Mouse (Mus musculus) erythroblast, embryonic 14.5 days (primary cell): ENCODE results near the gene Cpa4. TPM values are rescaled to one million over a fixed set of nuclear protein-coding genes. Genes with fewer than 3 reads are reported as not detected.

Experiments
- H3K27me3 ChIP-seq: 2 replicates; pipeline ENCODE4 v1.6.1; 2012; ENCODE audit warnings: inconsistent platforms; ENCODE audit not compliant: control insufficient read depth
- H3K36me3 ChIP-seq: 2 replicates; pipeline ENCODE4 v1.6.1; 2012; ENCODE audit warnings: mild to moderate bottlenecking, inconsistent platforms; ENCODE audit not compliant: control insufficient read depth
- H3K4me1 ChIP-seq: 2 replicates; pipeline ENCODE4 v1.6.1; 2012; ENCODE audit warnings: inconsistent platforms; ENCODE audit not compliant: control insufficient read depth
- H3K4me3 ChIP-seq: replicated peaks from 2 replicates; pipeline ENCODE3; 2012; ENCODE audit warnings: moderate library complexity, mild to moderate bottlenecking, inconsistent platforms
- H3K9me3 ChIP-seq: 2 replicates; pipeline ENCODE4 v1.6.1; 2012; ENCODE audit warnings: low read length, inconsistent platforms, mixed read lengths; ENCODE audit not compliant: control insufficient read depth
- GATA1 ChIP-seq: IDR thresholded peaks from 2 replicates; pipeline ENCODE4 v1.6.1; 2012; ENCODE audit warnings: low read length, inconsistent platforms, mixed read lengths
- TAL1 ChIP-seq: IDR thresholded peaks from 3 replicates; pipeline ENCODE4 v1.6.1; 2012; ENCODE audit warnings: low read length, inconsistent platforms, mixed read lengths
- polyA plus RNA-seq: library from polyadenylated mRNA; stranded (reverse); fragments of >175 nt; gene quantifications from 2 replicates; pipeline ENCODE4 v1.2.3, GENCODE M21; 2012

Gene Cpa4
- polyA plus RNA-seq, 1 experiment: not detected

DNA sequence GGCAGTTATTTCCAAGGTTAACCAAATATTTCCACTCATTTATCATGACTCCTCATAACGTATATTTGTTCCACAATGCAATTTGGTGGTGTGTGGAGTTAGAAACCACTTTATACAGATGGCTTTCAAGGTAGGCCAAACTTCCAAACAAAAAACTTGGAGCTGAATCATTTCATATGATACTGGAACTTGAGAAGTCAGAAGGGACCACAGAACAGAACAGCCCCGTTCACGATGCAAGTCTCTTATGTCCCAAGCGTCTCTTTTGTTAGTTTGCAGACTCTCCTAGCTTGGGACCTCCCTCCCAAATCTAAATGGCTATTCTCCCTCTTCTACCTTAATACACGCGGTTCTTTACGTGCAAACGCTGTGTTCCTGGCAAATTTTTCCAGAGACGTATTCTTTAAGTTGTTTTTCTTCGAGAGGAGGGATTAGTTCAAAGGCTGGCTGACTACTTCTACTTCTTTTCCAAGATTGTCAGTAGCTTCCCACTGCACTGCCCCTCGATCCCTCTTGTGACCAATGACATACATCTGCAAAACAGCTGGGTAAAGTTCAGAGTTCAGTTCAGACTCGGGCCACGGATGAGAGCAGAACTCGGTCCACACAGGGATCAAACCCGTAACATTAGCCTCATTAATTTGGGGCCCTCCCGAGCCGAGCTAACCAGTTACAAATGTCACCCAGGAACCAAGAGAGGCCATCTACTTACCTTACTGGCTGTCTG, 8.5 kb downstream of the Cpa4 start:
- Histone ChIP-seq H3K36me3 (no peaks in the 10 kb centered on the region), H3K9me3 (no peaks in the 10 kb centered on the region), H3K27me3 (no peaks in the 10 kb centered on the region), H3K4me3 (no peak overlapping the region), H3K4me1 (no peaks in the 10 kb centered on the region)
- TF ChIP-seq TAL1 (no peak), GATA1 (no peak)

DNA sequence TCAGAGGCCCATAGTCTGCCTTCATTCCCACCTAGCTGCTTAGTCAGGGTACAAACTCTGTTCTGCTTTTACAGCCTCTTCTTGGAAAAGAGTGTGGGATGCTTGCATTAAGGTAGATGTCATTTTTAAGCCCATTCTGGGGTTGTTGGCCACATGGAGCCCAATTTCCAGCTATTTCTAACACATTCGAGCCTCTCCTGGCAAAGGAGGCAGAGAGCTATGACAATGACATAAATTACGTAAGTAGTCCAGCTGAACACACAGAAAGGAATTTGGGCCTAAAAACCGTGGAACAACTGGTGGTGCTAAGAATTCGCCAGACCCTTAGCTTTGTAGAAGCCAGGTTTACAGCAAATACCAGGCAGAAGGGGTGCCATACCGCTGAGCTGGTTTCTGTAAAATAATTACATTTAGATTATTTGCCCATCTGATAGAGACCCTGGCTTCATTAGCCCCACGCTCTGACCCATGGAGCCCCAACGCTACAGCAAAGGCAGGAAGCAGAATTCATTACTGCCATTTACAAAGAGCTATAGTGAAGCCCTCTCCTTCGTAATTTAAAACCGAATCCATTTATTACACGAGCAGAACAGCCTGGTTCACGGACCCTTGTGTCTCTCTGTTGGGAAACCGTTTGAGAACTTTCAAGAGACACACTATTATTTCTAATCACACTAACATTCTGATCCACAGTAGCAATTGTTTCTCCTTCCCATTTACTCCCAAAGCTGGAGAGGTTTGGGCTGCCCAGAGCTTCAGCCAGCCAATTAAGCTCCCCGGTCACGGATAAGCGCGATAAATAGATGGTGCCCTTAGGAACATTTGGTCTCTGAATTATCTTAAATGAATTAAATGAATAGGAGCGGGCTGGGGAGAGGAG, 12.0 kb downstream of the Cpa4 start:
- Histone ChIP-seq H3K36me3 (no peaks in the 10 kb centered on the region), H3K27me3 (no peaks in the 10 kb centered on the region), H3K4me3 (no peak overlapping the region), H3K4me1 (no peaks in the 10 kb centered on the region), H3K9me3 (no peaks in the 10 kb centered on the region)
- TF ChIP-seq TAL1: no peak
- TF ChIP-seq GATA1: no peak

DNA sequence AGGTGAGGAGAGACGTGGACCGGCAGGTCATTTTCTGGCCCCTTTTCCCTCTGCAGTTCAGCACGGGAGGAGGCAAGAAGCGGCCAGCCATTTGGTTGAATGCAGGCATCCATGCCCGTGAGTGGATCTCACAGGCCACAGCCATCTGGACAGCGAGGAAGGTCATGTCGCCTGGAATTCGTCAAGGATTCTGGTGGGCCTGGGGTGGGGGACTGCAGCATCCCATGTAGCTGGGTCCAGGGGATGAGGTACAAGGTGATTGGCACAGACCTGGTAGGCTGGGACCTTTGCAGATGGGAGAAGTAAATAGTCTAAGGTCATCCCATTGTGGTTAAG, 12.6 kb downstream of the Cpa4 start:
- TF ChIP-seq TAL1 (no peak), GATA1 (no peak)
- H3K4me3 ChIP-seq: no peak overlapping the region
- no peaks in the 10 kb centered on the region for H3K9me3 ChIP-seq
- H3K27me3 ChIP-seq: no peaks in the 10 kb centered on the region
- no peaks in the 10 kb centered on the region for H3K4me1 ChIP-seq
- no peaks in the 10 kb centered on the region for H3K36me3 ChIP-seq

DNA sequence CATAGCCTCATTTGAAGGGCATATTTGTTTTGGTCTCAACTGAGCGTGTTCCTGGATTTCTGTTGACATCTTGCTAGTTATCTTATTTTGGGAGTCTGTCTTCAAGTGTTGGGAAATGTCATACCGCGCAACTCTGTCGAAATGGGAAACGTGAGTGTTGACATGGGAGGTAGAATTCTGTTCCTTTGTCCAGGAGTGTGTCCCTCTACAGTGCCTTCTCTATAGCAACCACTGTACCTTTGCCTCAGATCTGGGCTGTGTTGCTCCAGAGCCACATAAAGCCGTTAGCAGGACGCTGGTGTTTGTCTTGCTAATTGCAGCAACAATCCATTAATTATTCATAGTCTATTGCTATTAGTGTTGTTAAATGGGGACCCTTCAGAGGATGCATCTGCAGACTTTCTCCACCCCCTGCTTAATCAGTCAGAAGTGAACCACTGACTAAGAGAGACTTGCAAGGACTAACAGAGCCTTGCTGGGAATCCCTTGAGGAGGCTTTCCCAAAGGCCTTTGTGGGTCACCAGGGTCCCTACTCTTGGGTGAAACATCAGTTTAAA, 18.8 kb downstream of the Cpa4 start:
- no peak overlapping the region for H3K4me3 ChIP-seq
- H3K36me3 ChIP-seq: no peaks in the 10 kb centered on the region

DNA sequence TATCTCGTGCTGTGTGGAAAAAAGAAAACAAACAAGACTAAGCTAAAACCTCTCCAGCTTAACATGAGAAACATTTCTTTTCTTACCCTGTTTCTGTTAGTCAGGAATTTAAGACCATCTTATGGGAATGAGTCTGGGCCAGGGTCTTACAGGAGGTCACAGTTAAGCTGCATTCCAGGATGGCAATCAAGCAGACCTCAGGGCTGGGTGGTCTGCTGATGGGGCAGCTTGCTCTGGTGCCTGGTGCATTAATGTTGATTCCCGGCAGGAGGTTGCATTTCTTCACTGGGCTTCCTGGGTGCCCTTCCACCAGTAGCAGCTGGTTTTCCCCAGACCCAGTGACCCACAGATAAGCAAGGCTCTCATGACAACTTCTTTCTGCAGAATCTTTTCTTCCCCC, 21.6 kb downstream of the Cpa4 start:
- TF ChIP-seq GATA1 (no peak), TAL1 (no peak)
- no peaks in the 10 kb centered on the region for H3K36me3 ChIP-seq

More for the DNA sequence above, 18.8 kb downstream of the Cpa4 start:
- H3K4me1 ChIP-seq: no peaks in the 10 kb centered on the region
- no peak for TF ChIP-seq TAL1
- no peak for TF ChIP-seq GATA1
- no peaks in the 10 kb centered on the region for H3K9me3 ChIP-seq
- no peaks in the 10 kb centered on the region for H3K27me3 ChIP-seq

DNA sequence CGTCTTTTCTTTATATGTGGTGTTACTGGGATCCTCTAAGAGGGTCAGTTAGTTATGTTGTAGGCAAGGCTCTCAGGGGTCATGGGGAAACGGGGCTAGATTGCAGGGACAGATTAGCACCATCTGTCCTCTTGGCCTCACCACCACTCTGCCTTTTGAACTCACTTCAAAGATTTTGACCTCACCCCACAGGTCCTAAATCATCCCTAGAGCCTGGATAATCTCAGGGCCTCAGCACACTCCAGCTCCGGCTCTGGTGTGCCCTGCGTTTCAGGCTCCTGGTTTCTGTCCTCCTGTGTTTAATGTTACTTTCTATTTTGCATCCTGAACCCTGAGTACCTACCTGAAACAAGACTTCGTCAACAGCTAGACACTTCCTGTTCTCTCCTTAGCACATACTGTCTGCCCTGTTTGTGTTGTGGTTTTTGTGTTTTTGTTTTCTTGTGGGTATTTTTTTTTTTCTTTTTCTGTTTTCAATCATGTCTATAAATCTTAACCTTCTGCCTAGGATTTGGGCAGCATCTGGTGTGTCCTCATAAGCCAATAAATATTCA, 23.8 kb downstream of the Cpa4 start:
- Histone ChIP-seq H3K4me1 (no peaks in the 10 kb centered on the region), H3K27me3 (no peaks in the 10 kb centered on the region), H3K36me3 (no peaks in the 10 kb centered on the region), H3K4me3 (no peak overlapping the region), H3K9me3 (no peaks in the 10 kb centered on the region)
- TF ChIP-seq TAL1: no peak
- TF ChIP-seq GATA1: 0 out of 2 replicates have a peak, but pooled peaks have one; percentile 26

More for the DNA sequence above, 21.6 kb downstream of the Cpa4 start:
- H3K9me3 ChIP-seq: no peaks in the 10 kb centered on the region
- H3K27me3 ChIP-seq: no peaks in the 10 kb centered on the region
- H3K4me1 ChIP-seq: no peaks in the 10 kb centered on the region
- no peak overlapping the region for H3K4me3 ChIP-seq

DNA sequence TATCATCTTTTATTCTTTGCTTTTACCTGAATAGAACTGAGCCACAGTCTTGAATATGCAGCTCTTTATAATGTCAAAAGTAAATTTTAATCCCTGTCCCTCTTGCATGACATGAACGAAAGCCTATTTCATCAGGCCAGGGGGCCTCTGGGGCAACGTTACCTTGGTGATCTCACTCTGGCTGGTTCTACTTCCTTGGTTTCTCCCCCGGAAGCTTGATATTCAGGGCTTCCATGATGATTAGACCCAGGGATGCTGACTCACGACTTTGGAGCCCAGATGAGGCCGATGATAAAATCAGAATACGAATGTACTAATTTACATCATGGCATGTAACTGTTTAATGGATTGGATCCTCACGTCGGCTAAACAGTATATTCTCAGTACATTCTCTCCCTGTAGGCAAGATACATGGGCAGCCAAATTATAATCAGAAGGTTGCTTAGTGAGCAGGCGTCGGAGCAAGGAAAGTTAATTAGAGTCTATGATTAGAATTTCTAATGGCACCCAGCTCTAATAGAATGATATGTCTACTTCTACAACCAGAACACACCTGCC, 24.3 kb downstream of the Cpa4 start:
- Histone ChIP-seq H3K9me3 (no peaks in the 10 kb centered on the region), H3K27me3 (no peaks in the 10 kb centered on the region), H3K36me3 (no peaks in the 10 kb centered on the region), H3K4me3 (no peak overlapping the region), H3K4me1 (no peaks in the 10 kb centered on the region)
- TF ChIP-seq TAL1 (no peak), GATA1 (no peak)

DNA sequence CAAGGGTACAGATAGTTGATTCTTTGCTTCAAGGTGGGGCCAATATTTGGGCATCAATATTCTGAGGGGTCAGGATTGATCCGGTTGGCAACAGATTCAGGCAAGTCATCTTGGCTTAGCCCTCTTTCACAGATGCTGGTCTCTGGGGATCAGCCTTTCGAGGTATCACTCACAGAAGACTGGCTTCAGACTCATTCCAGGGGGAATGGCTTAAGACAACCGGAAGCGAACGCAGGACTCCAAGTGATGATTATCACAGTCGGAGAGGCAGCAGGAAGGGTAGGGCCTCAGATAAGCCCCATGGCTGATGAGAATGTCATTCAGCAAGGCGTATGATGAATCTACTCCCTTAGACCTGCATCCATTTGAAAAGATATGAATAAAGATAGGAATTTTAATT, 26.2 kb downstream of the Cpa4 start:
- Histone ChIP-seq H3K9me3 (no peaks in the 10 kb centered on the region), H3K4me1 (no peaks in the 10 kb centered on the region), H3K36me3 (no peaks in the 10 kb centered on the region), H3K4me3 (no peak overlapping the region), H3K27me3 (no peaks in the 10 kb centered on the region)
- no peak for TF ChIP-seq TAL1
- no peak for TF ChIP-seq GATA1
